Mouse (Mus musculus) neural tube, embryonic 13.5 days (tissue): ENCODE data around the gene Nlrc3. TPM values are rescaled to one million over a fixed set of nuclear protein-coding genes. Genes with fewer than 3 reads are reported as not detected.
"Not testable (repeated sequence)": the region's sequence is repeated elsewhere in the genome, so short reads cannot be mapped to it uniquely, and the experiment has no call there.

Experiments used
- ATAC-seq: fragments of 200-750 bp; cut with Nextera tagmentation; 2 replicates; pipeline ENCODE4 v1.8.0; 2017; ENCODE audit warnings: low read depth, mild to moderate bottlenecking, moderate TSS enrichment, moderate library complexity
- H3K27ac ChIP-seq: fragments of 300-500 bp; sonication (generic); replicated peaks from 2 replicates; pipeline ENCODE4 v1.5.1; 2015; ENCODE audit warnings: moderate library complexity, mild to moderate bottlenecking, inconsistent platforms
- H3K27me3 ChIP-seq: fragments of 300-500 bp; sonication (generic); 2 replicates; pipeline ENCODE4 v1.6.1; 2015; ENCODE audit warnings: mild to moderate bottlenecking, inconsistent platforms
- H3K36me3 ChIP-seq: fragments of 300-500 bp; sonication (generic); 2 replicates; pipeline ENCODE4 v1.6.1; 2015; ENCODE audit warnings: mild to moderate bottlenecking, inconsistent platforms
- H3K4me1 ChIP-seq: fragments of 300-500 bp; sonication (generic); replicated peaks from 2 replicates; pipeline ENCODE4 v1.6.1; 2015; ENCODE audit warnings: inconsistent platforms
- H3K4me2 ChIP-seq: fragments of 300-500 bp; sonication (generic); 2 replicates; pipeline ENCODE4 v1.6.1; 2015; ENCODE audit warnings: inconsistent platforms, mild to moderate bottlenecking, moderate library complexity
- H3K4me3 ChIP-seq: fragments of 300-500 bp; sonication (generic); 2 replicates; pipeline ENCODE4 v1.5.1; 2015; ENCODE audit warnings: mild to moderate bottlenecking, inconsistent platforms
- H3K9ac ChIP-seq: fragments of 300-500 bp; sonication (generic); 2 replicates; pipeline ENCODE4 v1.6.1; 2015; ENCODE audit warnings: moderate library complexity, mild to moderate bottlenecking, inconsistent platforms
- H3K9me3 ChIP-seq: fragments of 300-500 bp; sonication (generic); 2 replicates; pipeline ENCODE4 v1.6.1; 2016; ENCODE audit warnings: inconsistent platforms
- WGBS: fragments of 180-500 bp; shearing (Covaris S2); methylation state at CpG from one replicate; pipeline ENCODE4 v1.1.7; 2015; 5-methylcytosine and 5-hydroxymethylcytosine counted together
- polyA plus RNA-seq: library from polyadenylated mRNA; unstranded; fragments of >200 nt; fragmentation: Nextera tagmentation; extraction: Ambion mirVana; gene quantifications from 2 replicates; pipeline ENCODE4 v1.2.1, GENCODE M21; 2015

Nlrc3 gene
- polyA plus RNA-seq, 1 experiment from 2014 or later, result 0.98 TPM

DNA sequence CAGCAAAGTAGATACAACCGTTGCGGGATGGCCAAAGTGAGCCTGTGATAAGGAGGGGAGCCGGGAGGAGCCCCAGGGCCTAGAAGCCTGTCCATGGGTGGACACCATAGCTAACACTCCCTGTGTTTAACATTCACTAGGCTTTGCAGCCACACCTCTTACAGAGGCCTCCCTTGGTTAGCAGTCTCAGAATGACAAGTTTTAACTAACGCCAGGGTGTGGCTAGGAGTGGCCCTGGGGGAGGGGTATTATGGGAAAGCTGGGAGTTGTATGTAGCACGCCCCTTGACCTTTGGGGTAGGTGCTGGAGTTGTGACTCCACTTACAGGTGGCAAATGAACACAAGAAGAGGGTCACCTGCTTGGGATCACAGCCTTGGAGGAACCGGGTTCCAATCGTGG lies 774 bp downstream of the Nlrc3 start:
- WGBS, result 87% methylated on average over 7 of the region's 7 CpGs
- Histone ChIP-seq H3K9ac (no peak overlapping the region), H3K27ac (no peak overlapping the region), H3K4me1 (no peaks in the 10 kb centered on the region), H3K27me3 (no peaks in the 10 kb centered on the region), H3K4me3 (no peak overlapping the region), H3K4me2 (no peak overlapping the region), H3K9me3 (no peaks in the 10 kb centered on the region), H3K36me3 (peaks cover 34% of the 10 kb centered on the region)
- no peak for ATAC-seq

DNA sequence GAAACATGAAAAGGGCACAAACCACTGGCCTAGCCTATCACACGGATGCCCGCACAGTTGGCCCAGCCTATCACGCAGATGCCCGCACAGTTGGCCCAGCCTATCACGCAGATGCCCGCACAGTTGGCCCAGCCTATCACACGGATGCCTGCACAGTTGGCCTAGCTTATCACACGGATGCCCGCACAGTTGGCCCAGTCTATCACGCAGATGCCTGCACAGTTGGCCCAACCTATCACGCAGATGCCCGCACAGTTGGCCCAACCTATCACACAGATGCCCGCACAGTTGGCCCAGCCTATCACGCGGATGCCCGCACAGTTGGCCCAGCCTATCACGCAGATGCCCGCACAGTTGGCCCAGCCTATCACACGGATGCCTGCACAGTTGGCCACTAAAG lies 2.0 kb downstream of the Nlrc3 start:
- WGBS, result 91% methylated on average over 19 of the region's 19 CpGs
- not testable (repeated sequence) for H3K4me3 ChIP-seq, ATAC-seq

DNA sequence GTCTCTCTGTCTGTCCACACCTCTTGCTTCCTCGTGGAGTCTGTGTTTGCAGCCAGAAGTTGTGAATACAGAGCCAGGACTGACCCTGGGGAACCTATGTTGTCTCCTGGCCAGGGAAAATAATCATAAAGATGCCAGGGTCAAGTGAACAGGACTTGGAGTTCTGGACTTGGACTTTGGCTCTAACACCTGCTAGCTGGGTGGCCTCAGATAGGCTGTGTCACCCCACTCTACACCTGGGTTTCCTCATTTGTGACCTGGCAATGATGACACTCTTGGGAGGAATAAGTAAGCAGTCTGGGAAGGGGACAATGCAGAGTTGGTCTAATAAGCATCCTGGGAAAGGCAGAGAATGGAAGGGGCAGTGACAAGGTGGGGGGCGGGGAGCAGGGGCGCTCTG lies 10.9 kb downstream of the Nlrc3 start:
- Histone ChIP-seq H3K9me3 (no peaks in the 10 kb centered on the region), H3K27me3 (no peaks in the 10 kb centered on the region)

More for the DNA sequence above, 2.0 kb downstream of the Nlrc3 start:
- H3K4me1 ChIP-seq, H3K9ac ChIP-seq, H3K27me3 ChIP-seq, H3K9me3 ChIP-seq, H3K27ac ChIP-seq, H3K4me2 ChIP-seq: not testable (repeated sequence)
- peaks cover 22% of the 10 kb centered on the region for H3K36me3 ChIP-seq

DNA sequence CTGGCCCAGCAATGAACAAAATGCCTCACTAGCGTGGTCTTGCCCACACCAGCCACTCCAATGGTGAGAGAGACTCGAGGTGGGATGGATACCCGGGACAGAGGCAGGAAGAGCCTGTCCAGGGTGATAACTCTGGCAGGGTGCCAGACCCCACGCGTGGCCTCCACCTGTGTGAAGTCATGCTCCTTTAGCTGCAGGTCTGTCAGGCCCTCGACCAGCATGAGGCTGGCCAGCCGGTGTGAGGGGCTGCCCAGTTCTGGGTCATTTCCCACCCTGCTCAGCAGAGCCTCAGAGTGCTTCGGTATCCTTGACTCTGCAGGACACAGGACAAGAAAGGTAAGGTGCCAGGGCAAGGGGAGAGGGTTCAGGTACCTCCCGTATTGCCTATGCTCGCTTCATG lies 11.4 kb downstream of the Nlrc3 start:
- Histone ChIP-seq H3K4me2 (no peak overlapping the region), H3K9ac (no peak overlapping the region), H3K27me3 (no peaks in the 10 kb centered on the region), H3K4me3 (no peak overlapping the region), H3K27ac (no peak overlapping the region), H3K4me1 (no peaks in the 10 kb centered on the region), H3K9me3 (no peaks in the 10 kb centered on the region), H3K36me3 (no peaks in the 10 kb centered on the region)
- ATAC-seq, result no peak
- WGBS, result 84% methylated on average over 10 of the region's 10 CpGs

More for the DNA sequence above, 10.9 kb downstream of the Nlrc3 start:
- Histone ChIP-seq H3K4me3 (no peak overlapping the region), H3K4me2 (no peak overlapping the region), H3K36me3 (no peaks in the 10 kb centered on the region), H3K9ac (no peak overlapping the region), H3K27ac (no peak overlapping the region), H3K4me1 (no peaks in the 10 kb centered on the region)
- 85% methylated on average over 3 of the region's 3 CpGs for WGBS
- ATAC-seq, result no peak

DNA sequence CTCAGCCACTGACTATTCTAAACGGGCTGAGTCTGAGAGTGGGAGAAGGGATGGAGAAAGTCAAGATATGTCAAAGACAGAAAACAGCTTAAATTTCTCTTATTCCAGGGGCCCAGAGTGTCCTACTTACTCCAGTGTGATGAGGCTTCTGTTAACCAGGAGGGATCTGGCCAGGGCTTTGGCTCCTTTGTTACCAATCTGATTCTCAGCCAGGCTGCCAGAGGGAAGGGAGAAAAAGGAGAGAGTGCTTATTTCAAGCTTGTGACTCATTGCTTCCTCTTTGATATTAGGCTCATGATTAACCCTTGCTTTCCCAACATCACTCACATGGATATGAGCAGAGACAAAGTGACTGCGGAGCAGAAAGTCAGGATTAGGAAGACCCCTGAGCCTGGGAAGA lies 17.2 kb downstream of the Nlrc3 start:
- H3K9me3 ChIP-seq, result no peaks in the 10 kb centered on the region
- H3K4me3 ChIP-seq, result no peak overlapping the region
- ATAC-seq, result no peak
- no peak overlapping the region for H3K4me2 ChIP-seq
- H3K4me1 ChIP-seq, result no peaks in the 10 kb centered on the region
- WGBS, result 71% methylated on average over 2 of the region's 2 CpGs
- H3K27ac ChIP-seq, result no peak overlapping the region
- H3K36me3 ChIP-seq, result no peaks in the 10 kb centered on the region
- no peaks in the 10 kb centered on the region for H3K27me3 ChIP-seq
- H3K9ac ChIP-seq, result no peak overlapping the region

DNA sequence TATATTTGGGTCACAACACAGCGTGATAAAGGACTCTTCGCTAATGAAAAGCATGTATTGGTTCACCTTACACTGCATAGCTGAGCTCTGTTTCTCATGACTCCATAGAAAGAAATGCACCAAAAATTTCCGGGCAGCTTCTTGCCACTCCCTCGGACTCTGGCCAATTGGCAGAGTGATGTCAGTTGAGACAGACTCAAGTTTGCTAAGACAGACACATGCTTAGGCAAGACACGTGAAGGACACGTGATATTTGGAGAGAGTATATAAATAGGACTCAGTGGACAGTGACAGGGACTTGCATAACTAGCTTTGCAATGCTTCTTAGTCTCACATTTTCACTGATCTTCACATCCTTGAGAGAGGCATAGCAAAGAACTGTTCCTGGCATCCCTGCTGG lies 20.1 kb downstream of the Nlrc3 start:
- Histone ChIP-seq H3K27me3 (no peaks in the 10 kb centered on the region), H3K9me3 (no peaks in the 10 kb centered on the region), H3K27ac (no peak overlapping the region), H3K4me1 (no peaks in the 10 kb centered on the region), H3K9ac (no peak overlapping the region), H3K4me3 (no peak overlapping the region), H3K36me3 (no peaks in the 10 kb centered on the region), H3K4me2 (no peak overlapping the region)
- WGBS, result 87% methylated on average over 6 of the region's 6 CpGs
- no peak for ATAC-seq

DNA sequence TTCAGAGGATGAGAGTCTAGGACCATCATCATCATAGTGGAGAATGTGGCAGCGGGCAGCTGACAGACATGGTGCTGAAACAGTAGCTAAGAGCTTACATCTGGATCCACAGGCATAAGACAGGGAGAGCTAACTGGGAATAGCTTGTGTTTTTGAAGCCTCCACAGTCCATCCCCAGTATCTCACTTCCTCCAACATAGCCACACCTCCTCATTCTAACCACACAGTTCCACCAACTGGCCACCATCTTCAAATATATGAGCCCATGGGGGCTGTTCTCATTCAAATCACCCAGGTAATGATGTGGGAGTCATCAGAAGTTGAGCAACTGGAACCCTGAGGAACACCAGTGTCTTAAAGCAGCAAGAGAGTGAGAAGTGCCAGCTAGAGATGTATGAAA lies 25.3 kb downstream of the Nlrc3 start:
- no peak for ATAC-seq
- Histone ChIP-seq H3K36me3 (no peaks in the 10 kb centered on the region), H3K4me1 (no peaks in the 10 kb centered on the region), H3K27ac (no peak overlapping the region), H3K9ac (no peak overlapping the region), H3K4me2 (no peak overlapping the region), H3K27me3 (no peaks in the 10 kb centered on the region), H3K4me3 (no peak overlapping the region), H3K9me3 (no peaks in the 10 kb centered on the region)
- 82% methylated on average over 1 of the region's 1 CpGs for WGBS

DNA sequence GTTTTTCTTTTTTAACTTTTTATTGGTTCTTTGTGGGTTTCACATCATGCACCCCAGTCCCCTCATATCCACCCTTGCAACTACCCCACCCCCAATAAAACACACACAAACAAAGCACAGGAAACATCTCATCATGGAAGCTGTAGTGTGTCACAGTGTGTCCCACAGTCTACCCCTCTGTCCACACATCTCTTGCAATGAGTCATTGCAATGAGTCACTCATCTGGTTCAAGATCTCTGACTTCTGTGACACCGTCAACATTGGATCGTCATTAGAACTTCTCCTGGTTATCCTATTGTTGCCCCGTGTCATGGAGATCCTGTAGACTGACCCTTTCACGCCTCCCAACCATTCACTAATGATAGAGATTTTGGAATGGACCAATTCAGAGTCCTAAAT lies 41.7 kb downstream of the Nlrc3 start:
- Histone ChIP-seq H3K9me3 (no peaks in the 10 kb centered on the region), H3K27me3 (no peaks in the 10 kb centered on the region), H3K4me1 (no peaks in the 10 kb centered on the region), H3K36me3 (peaks cover 92% of the 10 kb centered on the region), H3K4me2 (no peak overlapping the region), H3K27ac (no peak overlapping the region), H3K9ac (no peak overlapping the region), H3K4me3 (no peak overlapping the region)
- 98% methylated on average over 4 of the region's 4 CpGs for WGBS
- ATAC-seq, result no peak

DNA sequence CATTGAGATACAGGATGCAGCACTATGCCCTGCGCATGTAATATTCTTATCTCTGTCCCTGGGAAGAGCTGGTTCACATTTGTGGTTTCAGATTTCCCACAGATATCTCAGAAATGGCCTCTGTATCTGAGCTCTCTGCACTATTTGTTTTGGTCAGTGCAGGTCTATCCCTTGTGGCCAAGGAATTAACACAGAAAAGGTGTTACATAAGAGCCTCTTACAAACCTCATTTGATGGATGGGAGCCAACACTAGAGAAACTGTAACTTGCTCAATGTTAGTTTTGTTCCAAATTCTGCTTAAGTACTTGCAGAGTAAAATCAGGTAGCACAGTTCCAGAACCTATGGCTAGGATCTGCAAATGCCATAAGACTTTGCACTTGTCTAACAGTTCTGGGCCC lies 42.3 kb downstream of the Nlrc3 start:
- Histone ChIP-seq H3K9ac (no peak overlapping the region), H3K27me3 (no peaks in the 10 kb centered on the region), H3K4me1 (no peaks in the 10 kb centered on the region), H3K4me3 (no peak overlapping the region), H3K4me2 (no peak overlapping the region), H3K36me3 (peaks cover 94% of the 10 kb centered on the region), H3K9me3 (no peaks in the 10 kb centered on the region), H3K27ac (no peak overlapping the region)
- no peak for ATAC-seq
- 94% methylated on average over 1 of the region's 1 CpGs for WGBS

DNA sequence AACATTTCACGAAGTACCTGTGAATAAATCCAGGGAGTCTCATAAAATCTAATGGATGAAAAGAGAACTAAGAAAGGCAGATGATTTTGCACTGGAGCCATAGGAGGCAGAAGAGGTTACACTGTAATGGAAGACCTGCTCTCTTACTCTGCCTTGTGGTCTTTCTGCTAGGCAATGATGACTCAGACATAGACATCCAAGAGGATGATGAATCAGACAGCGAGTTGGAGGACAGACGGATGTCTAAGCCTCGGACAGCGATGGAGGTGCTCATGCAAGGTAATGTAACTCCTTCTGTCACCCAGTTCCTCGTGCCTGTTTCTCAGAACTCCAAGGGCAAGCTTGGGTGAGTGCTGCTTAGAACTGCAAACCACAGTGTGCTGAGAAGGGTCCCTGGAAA lies 42.9 kb downstream of the Nlrc3 start:
- no peak for ATAC-seq
- H3K27me3 ChIP-seq, result no peaks in the 10 kb centered on the region
- H3K9ac ChIP-seq, result no peak overlapping the region
- no peak overlapping the region for H3K4me3 ChIP-seq
- no peak overlapping the region for H3K4me2 ChIP-seq
- 93% methylated on average over 6 of the region's 6 CpGs for WGBS
- no peaks in the 10 kb centered on the region for H3K9me3 ChIP-seq
- no peaks in the 10 kb centered on the region for H3K4me1 ChIP-seq
- peaks cover 93% of the 10 kb centered on the region for H3K36me3 ChIP-seq
- H3K27ac ChIP-seq, result no peak overlapping the region

DNA sequence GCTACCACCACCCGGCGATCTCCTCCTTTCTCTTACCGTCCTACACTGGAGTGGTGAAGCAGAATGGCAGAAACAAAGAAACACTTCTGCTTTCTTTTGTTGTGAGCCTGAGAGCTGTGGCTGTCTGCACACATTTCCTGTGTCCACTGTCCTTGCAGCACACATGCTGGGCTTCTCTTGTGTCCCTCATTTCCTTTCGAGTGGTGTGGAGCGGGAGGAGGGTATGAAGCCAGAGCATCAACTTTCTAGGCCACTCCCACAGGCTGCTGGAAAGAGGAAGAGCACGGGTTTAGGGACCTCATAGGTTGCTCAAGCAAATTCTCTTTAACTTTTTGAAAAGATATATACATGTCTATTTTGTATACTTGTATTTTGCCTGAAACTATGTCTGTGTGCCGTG lies 47.3 kb downstream of the Nlrc3 start:
- WGBS, result 77% methylated on average over 7 of the region's 7 CpGs
- Histone ChIP-seq H3K9ac (no peak overlapping the region), H3K4me3 (no peak overlapping the region), H3K4me2 (no peak overlapping the region), H3K9me3 (no peaks in the 10 kb centered on the region), H3K36me3 (peaks cover 86% of the 10 kb centered on the region), H3K27ac (no peak overlapping the region), H3K4me1 (no peaks in the 10 kb centered on the region), H3K27me3 (no peaks in the 10 kb centered on the region)
- ATAC-seq, result no peak

DNA sequence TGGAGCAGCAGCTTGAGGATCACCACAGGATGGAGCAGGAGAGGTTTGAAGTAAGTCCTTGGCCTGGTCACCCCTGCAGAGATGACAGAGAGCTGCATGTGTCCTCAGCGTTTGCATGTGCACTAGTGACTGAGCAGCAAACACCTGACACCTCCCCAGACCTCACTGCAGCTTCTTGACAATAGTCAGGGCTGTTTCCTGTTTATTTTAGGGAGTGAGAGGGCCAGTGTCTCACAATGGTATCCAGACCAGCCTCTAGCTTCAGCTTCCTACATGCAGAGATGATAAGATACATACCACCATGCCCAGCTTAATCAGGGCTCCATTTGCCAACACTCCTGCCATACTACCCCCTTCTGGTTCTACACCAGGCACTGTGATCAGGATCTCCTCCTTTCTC lies 47.9 kb downstream of the Nlrc3 start:
- 75% methylated on average over 1 of the region's 1 CpGs for WGBS

DNA sequence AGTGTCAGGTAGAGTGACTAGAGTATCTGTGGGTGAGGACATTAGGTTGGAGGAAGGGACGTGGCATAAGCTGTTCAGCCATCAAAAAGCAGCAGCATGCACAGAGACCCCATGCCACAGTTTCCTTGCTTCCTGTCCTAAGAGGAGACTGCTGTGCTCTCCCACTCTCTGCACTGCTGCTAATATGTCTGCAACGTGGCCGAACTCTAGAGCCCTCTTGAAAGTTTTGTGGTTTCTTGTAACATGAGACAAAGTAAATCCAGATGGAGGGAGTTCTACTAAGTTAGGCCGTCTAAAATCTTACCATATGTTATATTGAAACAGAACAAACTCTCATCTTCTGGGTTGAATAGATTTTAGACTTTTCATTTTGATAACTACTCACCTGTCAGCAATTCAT lies 52.5 kb downstream of the Nlrc3 start:
- H3K4me1 ChIP-seq, result no peaks in the 10 kb centered on the region
- 83% methylated on average over 4 of the region's 4 CpGs for WGBS
- ATAC-seq, result no peak
- no peak overlapping the region for H3K4me3 ChIP-seq
- H3K9me3 ChIP-seq, result no peaks in the 10 kb centered on the region
- H3K36me3 ChIP-seq, result peaks cover 78% of the 10 kb centered on the region
- no peak overlapping the region for H3K9ac ChIP-seq
- H3K27ac ChIP-seq, result no peak overlapping the region
- no peak overlapping the region for H3K4me2 ChIP-seq
- no peaks in the 10 kb centered on the region for H3K27me3 ChIP-seq

More for the DNA sequence above, 47.9 kb downstream of the Nlrc3 start:
- H3K9me3 ChIP-seq, result no peaks in the 10 kb centered on the region
- peaks cover 86% of the 10 kb centered on the region for H3K36me3 ChIP-seq
- H3K27ac ChIP-seq, result no peak overlapping the region
- no peak overlapping the region for H3K9ac ChIP-seq
- H3K4me3 ChIP-seq, result no peak overlapping the region
- H3K4me2 ChIP-seq, result no peak overlapping the region
- ATAC-seq, result no peak
- H3K27me3 ChIP-seq, result no peaks in the 10 kb centered on the region
- no peaks in the 10 kb centered on the region for H3K4me1 ChIP-seq
